Mouse (Mus musculus): ENCODE results near the gene Rps6ka2.
"Not testable (repeated sequence)": the region's sequence is repeated elsewhere in the genome, so short reads cannot be mapped to it uniquely, and the experiment has no call there.

Gene Rps6ka2

GRCm38 (mm10) chr17:7265705-7266368 is 95.9 kb downstream of the Rps6ka2 start:
- in situ Hi-C loops (cut with MboI, MseI): loop anchor here (25.0 kb wide), 1 partner anchor 771 kb away; no protein-coding TSS in a partner anchor

GRCm38 (mm10) chr17:7267843-7268242 is 97.9 kb downstream of the Rps6ka2 start:
- in situ Hi-C loops (cut with MboI, MseI): loop anchor here (25.0 kb wide), 1 partner anchor 769 kb away; no protein-coding TSS in a partner anchor

- in situ Hi-C loops (cut with MboI, MseI): loop anchor here (25.0 kb wide), 1 partner anchor 768 kb away; no protein-coding TSS in a partner anchor
Observed at GRCm38 (mm10) chr17:7269151-7269806, 99.4 kb downstream of the Rps6ka2 start.

GRCm38 (mm10) chr17:7270506-7270905 is 100.6 kb downstream of the Rps6ka2 start:
- in situ Hi-C loops (cut with MboI, MseI): loop anchor here (25.0 kb wide), 1 partner anchor 767 kb away; no protein-coding TSS in a partner anchor

- in situ Hi-C loops (cut with MboI, MseI): loop anchor here (25.0 kb wide), 1 partner anchor 766 kb away; no protein-coding TSS in a partner anchor
Observed at GRCm38 (mm10) chr17:7271522-7272134, 101.7 kb downstream of the Rps6ka2 start.

GRCm38 (mm10) chr17:7273054-7273453 is 103.1 kb downstream of the Rps6ka2 start:
- in situ Hi-C loops (cut with MboI, MseI): loop anchor here (25.0 kb wide), 1 partner anchor 764 kb away; no protein-coding TSS in a partner anchor

- in situ Hi-C loops (cut with MboI, MseI): loop anchor here (25.0 kb wide), 1 partner anchor 764 kb away; no protein-coding TSS in a partner anchor
Observed at GRCm38 (mm10) chr17:7273785-7274184, 103.9 kb downstream of the Rps6ka2 start.

- in situ Hi-C loops (cut with MboI, MseI): no loop called here
Observed at GRCm38 (mm10) chr17:7278702-7279242, 108.9 kb downstream of the Rps6ka2 start.

- in situ Hi-C loops (cut with MboI, MseI): no loop called here
Observed at GRCm38 (mm10) chr17:7279251-7279650, 109.3 kb downstream of the Rps6ka2 start.

GRCm38 (mm10) chr17:7284297-7284910 is 114.5 kb downstream of the Rps6ka2 start:
- in situ Hi-C loops (cut with MboI, MseI): loop anchor here (10.0 kb wide), 1 partner anchor 250 kb away; no protein-coding TSS in a partner anchor

- in situ Hi-C loops (cut with MboI, MseI): loop anchor here (10.0 kb wide), 1 partner anchor 250 kb away; no protein-coding TSS in a partner anchor
Observed at GRCm38 (mm10) chr17:7285292-7285691, 115.4 kb downstream of the Rps6ka2 start.

- in situ Hi-C loops (cut with MboI, MseI): loop anchor here (10.0 kb wide), 1 partner anchor 248 kb away; no protein-coding TSS in a partner anchor
Observed at GRCm38 (mm10) chr17:7286422-7287050, 116.6 kb downstream of the Rps6ka2 start.

GRCm38 (mm10) chr17:7292012-7292684 is 122.2 kb downstream of the Rps6ka2 start:
- in situ Hi-C loops (cut with MboI, MseI): loop anchor here (10.0 kb wide), 1 partner anchor 153 kb away; no protein-coding TSS in a partner anchor

GRCm38 (mm10) chr17:7306278-7307196 is 136.6 kb downstream of the Rps6ka2 start:
- in situ Hi-C loops (cut with MboI, MseI): loop anchor here (10.0 kb wide), 1 partner anchor 218 kb away; no protein-coding TSS in a partner anchor

- in situ Hi-C loops (cut with MboI, MseI): not testable (repeated sequence)
Observed at GRCm38 (mm10) chr17:7315693-7316382, 145.9 kb downstream of the Rps6ka2 start.

GRCm38 (mm10) chr17:7319789-7320188 is 149.9 kb downstream of the Rps6ka2 start:
- in situ Hi-C loops (cut with MboI, MseI): not testable (repeated sequence)

GRCm38 (mm10) chr17:7324346-7324745 is 154.4 kb downstream of the Rps6ka2 start, which contains the start of gene Tcp10a:
Gene Tcp10a, plus strand, starts transcription at chr17:7324646.
- in situ Hi-C loops (cut with MboI, MseI): not testable (repeated sequence)

- in situ Hi-C loops (cut with MboI, MseI): not testable (repeated sequence)
Observed at GRCm38 (mm10) chr17:7326415-7326814, 156.5 kb downstream of the Rps6ka2 start.
